Mouse (Mus musculus) ES-Bruce4 (cell line): ENCODE data around the gene Mag.
"Not testable (repeated sequence)": the region's sequence is repeated elsewhere in the genome, so short reads cannot be mapped to it uniquely, and the experiment has no call there.

Experiments used
- CTCF ChIP-seq: IDR thresholded peaks from one replicate; pipeline ENCODE4 v1.8.1; 2011; ENCODE audit warnings: low read depth, low read length
- EP300 ChIP-seq: IDR thresholded peaks from 2 replicates; pipeline ENCODE4 v1.6.1; 2011; ENCODE audit warnings: low read depth, low read length; ENCODE audit not compliant: insufficient read depth
- POLR2A ChIP-seq: IDR thresholded peaks from one replicate; pipeline ENCODE4 v1.8.1; 2011; ENCODE audit warnings: low read length; ENCODE audit not compliant: insufficient read depth

- TF ChIP-seq CTCF, EP300, POLR2A: not testable (repeated sequence)
These were observed 7.8 kb upstream of the Mag start for GRCm38 (mm10) chr7:30922490-30922889.
